Mouse (Mus musculus): ENCODE data around the gene Phrf1. TPM values are rescaled to one million over a fixed set of nuclear protein-coding genes. Genes with fewer than 3 reads are reported as not detected.

The Phrf1 gene
- polyA plus RNA-seq, 1 experiment from 2014 or later, result 68.6 TPM

- POLR2A ChIA-PET, result interaction anchor here (0.7 to 1.2 kb wide), 2 partner anchors 16 to 18 kb away, joined by 4 read pairs; partner anchors contain the start of genes Hras, Lrrc56 and Phrf1
- no peaks in the 10 kb centered on the region for H3K27me3 ChIP-seq
- CTCF ChIA-PET, result interaction anchor here (0.8 kb wide), 1 partner anchor 10 kb away, joined by 3 read pairs; no protein-coding TSS in a partner anchor
- ATAC-seq (no peak), DNase-seq (ENCODE audit: low read depth, low spot score) (no peak)
- in situ Hi-C loops (cut with MboI; ENCODE audit: low pct_unique_long_range_greater_than_20kb), result no loop called here
- TF ChIP-seq CTCF (IDR thresholded peaks at IDR 0.05), result no peak
Observed at GRCm38 (mm10) chr7:141210606-141211131, 17.9 kb upstream of the Phrf1 start.

- ChIA-PET POLR2A (no interaction called here), CTCF (no interaction called here)
- no peak for DNase-seq (ENCODE audit: low read depth, low spot score)
- TF ChIP-seq CTCF (IDR thresholded peaks at IDR 0.05), result no peak
- no peaks in the 10 kb centered on the region for H3K27me3 ChIP-seq
- no peak for ATAC-seq
- in situ Hi-C loops (cut with MboI; ENCODE audit: low pct_unique_long_range_greater_than_20kb), result no loop called here
Observed at GRCm38 (mm10) chr7:141213133-141213532, 15.5 kb upstream of the Phrf1 start.

- no peaks in the 10 kb centered on the region for H3K27me3 ChIP-seq
- POLR2A ChIA-PET, result no interaction called here
- DNase-seq (ENCODE audit: low read depth, low spot score), result no peak
- CTCF ChIA-PET, result no interaction called here
- no peak for ATAC-seq
- in situ Hi-C loops (cut with MboI; ENCODE audit: low pct_unique_long_range_greater_than_20kb), result no loop called here
- TF ChIP-seq CTCF (IDR thresholded peaks at IDR 0.05), result no peak
Observed at GRCm38 (mm10) chr7:141213605-141214235, 14.9 kb upstream of the Phrf1 start, which contains the start of gene Lmntd2. Lmntd2 (minus strand) TSS chr7:141214080.

- in situ Hi-C loops (cut with MboI; ENCODE audit: low pct_unique_long_range_greater_than_20kb), result no loop called here
- no peak for ATAC-seq
- DNase-seq (ENCODE audit: low read depth, low spot score), result no peak
- ChIA-PET POLR2A (no interaction called here), CTCF (no interaction called here)
- TF ChIP-seq CTCF (IDR thresholded peaks at IDR 0.05), result no peak
- H3K27me3 ChIP-seq, result no peaks in the 10 kb centered on the region
Observed at GRCm38 (mm10) chr7:141214310-141214709, 14.3 kb upstream of the Phrf1 start.

- CTCF ChIA-PET, result interaction anchor here (2.4 kb wide), 1 partner anchor 15 kb away, joined by 8 read pairs; no protein-coding TSS in a partner anchor
- in situ Hi-C loops (cut with MboI; ENCODE audit: low pct_unique_long_range_greater_than_20kb), result no loop called here
- no peak for TF ChIP-seq CTCF (IDR thresholded peaks at IDR 0.05)
Observed at GRCm38 (mm10) chr7:141215101-141215879, 13.3 kb upstream of the Phrf1 start, which contains the start of gene Rassf7. Rassf7 (plus strand) TSS chr7:141215860.

GRCm38 (mm10) chr7:141215880-141216733 lies 12.5 kb upstream of the Phrf1 start:
- ATAC-seq, result peak; percentile 71
- POLR2A ChIA-PET, result interaction anchor here (1.0 to 2.2 kb wide), 3 partner anchors 21 to 252 kb away, joined by 3 to 14 read pairs (median 3); partner anchors contain the start of genes Hras and Lrrc56
- DNase-seq (ENCODE audit: low read depth, low spot score), result no peak
- no peak for TF ChIP-seq CTCF (IDR thresholded peaks at IDR 0.05)
- no peaks in the 10 kb centered on the region for H3K27me3 ChIP-seq
- in situ Hi-C loops (cut with MboI; ENCODE audit: low pct_unique_long_range_greater_than_20kb), result no loop called here
- CTCF ChIA-PET, result interaction anchor here (2.4 kb wide), 1 partner anchor 16 kb away, joined by 8 read pairs; no protein-coding TSS in a partner anchor

More at GRCm38 (mm10) chr7:141215101-141215879, 13.3 kb upstream of the Phrf1 start, which contains the start of gene Rassf7:
- peak; percentile 87 for ATAC-seq
- no peak for DNase-seq (ENCODE audit: low read depth, low spot score)
- no peaks in the 10 kb centered on the region for H3K27me3 ChIP-seq
- POLR2A ChIA-PET, result interaction anchor here (2.2 kb wide), 1 partner anchor 20 kb away, joined by 14 read pairs; the partner anchor contains the start of genes Hras and Lrrc56

- ChIA-PET CTCF (interaction anchor here (2.4 to 3.0 kb wide), 2 partner anchors 12 to 17 kb away, joined by 8 to 9 read pairs; partner anchors contain the start of gene Phrf1), POLR2A (interaction anchor here (0.9 to 2.2 kb wide), 4 partner anchors 22 to 251 kb away, joined by 3 to 14 read pairs (median 4); partner anchors contain the start of genes Hras and Lrrc56)
- DNase-seq (ENCODE audit: low read depth, low spot score), result no peak
- in situ Hi-C loops (cut with MboI; ENCODE audit: low pct_unique_long_range_greater_than_20kb), result no loop called here
- no peaks in the 10 kb centered on the region for H3K27me3 ChIP-seq
- ATAC-seq, result no peak
- TF ChIP-seq CTCF (IDR thresholded peaks at IDR 0.05), result no peak
Observed at GRCm38 (mm10) chr7:141216894-141217293, 11.7 kb upstream of the Phrf1 start.

- no peak for ATAC-seq
Observed at GRCm38 (mm10) chr7:141217343-141218013, 11.1 kb upstream of the Phrf1 start.

GRCm38 (mm10) chr7:141218141-141218540 lies 10.4 kb upstream of the Phrf1 start:
- TF ChIP-seq CTCF (IDR thresholded peaks at IDR 0.05), result no peak
- POLR2A ChIA-PET, result no interaction called here
- in situ Hi-C loops (cut with MboI; ENCODE audit: low pct_unique_long_range_greater_than_20kb), result no loop called here
- ATAC-seq (no peak), DNase-seq (ENCODE audit: low read depth, low spot score) (no peak)
- CTCF ChIA-PET, result interaction anchor here (3.0 kb wide), 1 partner anchor 11 kb away, joined by 9 read pairs; the partner anchor contains the start of gene Phrf1
- H3K27me3 ChIP-seq, result no peaks in the 10 kb centered on the region

More at GRCm38 (mm10) chr7:141217343-141218013, 11.1 kb upstream of the Phrf1 start:
- in situ Hi-C loops (cut with MboI; ENCODE audit: low pct_unique_long_range_greater_than_20kb), result no loop called here
- CTCF ChIA-PET, result interaction anchor here (2.4 to 3.0 kb wide), 2 partner anchors 11 to 18 kb away, joined by 8 to 9 read pairs; partner anchors contain the start of gene Phrf1
- no peak for TF ChIP-seq CTCF (IDR thresholded peaks at IDR 0.05)
- POLR2A ChIA-PET, result interaction anchor here (0.9 to 1.2 kb wide), 3 partner anchors 24 to 251 kb away, joined by 3 to 5 read pairs (median 3); partner anchors contain the start of genes Hras and Lrrc56
- H3K27me3 ChIP-seq, result no peaks in the 10 kb centered on the region
- DNase-seq (ENCODE audit: low read depth, low spot score), result no peak
